Mouse (Mus musculus) CD8-positive naive resting alpha-beta T cell, adult 2 months (primary cell): Measurements from ENCODE around the gene AI987944.

Source experiments
- DNase-seq, 2 experiments: peaks; one replicate each; pipeline ENCODE4 v3.0.0; 2022; ENCODE audit warnings: low read depth in 2 of 2, low spot score in 2 of 2

The AI987944 gene

DNA sequence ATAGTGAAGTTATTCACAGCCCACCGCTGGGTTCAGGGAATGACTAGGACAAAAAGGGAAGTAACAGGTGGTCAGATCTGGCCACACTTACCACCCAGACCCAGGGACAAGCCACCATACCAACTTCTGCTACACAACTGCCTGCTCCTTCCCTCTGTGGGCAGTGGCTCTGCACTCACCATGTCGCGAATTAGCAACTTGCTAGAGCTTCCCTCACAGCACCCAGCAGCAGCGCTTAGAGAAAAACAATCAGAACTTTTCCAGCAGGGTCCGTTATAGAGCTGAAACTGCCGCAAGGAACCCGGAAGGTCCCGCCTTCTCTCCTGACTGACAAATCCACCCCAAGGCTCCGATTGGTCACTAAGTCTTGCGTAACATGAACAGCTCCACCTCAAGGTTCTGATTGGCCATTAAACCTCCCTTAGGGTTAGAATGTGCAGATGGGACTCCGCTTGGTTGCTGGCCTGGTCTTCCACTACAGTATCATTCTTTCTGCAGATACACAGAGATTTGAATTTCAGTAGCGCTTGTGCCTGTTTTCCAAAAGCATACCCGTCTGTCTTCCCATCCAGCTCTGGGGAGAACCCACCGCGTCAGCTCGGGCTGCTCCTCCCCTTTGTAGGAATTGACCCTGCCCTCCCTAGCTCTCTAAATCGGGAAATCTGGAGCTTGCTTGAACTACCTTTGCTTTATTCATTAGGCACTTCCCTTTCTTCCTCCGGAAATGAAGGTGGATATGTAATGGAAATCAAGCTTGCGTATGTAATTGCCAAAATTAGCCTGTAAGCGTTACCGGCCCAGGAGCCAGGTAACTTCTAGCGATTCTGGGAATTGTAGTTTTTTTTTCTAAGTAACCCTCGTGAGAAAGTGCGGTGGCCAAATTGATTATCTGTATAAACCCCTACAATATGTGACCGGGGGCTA is at the start of gene AI987944:
Gene AI987944, minus strand, starts transcription at position 332 of the 924 bp plus-strand sequence.
- DNase-seq = peak; percentile 62 to 72

DNA sequence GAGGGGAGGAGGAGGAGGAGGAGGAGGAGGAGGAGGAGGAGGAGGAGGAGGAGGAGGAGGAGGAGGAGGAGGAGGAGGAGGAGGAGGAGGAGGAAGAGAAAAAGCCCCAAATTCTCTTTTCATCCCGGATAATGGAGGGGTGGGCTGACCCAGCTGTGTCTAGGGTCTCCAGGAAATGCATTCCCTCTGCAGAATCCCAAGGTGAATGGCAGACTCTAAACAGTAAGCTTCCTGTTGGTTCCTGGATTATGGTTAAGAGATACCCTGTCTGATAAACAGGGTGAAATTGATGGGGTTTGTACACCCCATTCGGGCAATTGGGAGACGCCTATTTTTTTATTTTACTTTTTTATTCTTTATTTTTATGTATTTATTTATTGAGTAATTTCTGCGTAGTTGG is 951 bp upstream of the AI987944 start:
- DNase-seq = no peak
